Mouse (Mus musculus) heart, postnatal 10 days (tissue): Measurements from ENCODE around the gene Klk1. TPM values are rescaled to one million over a fixed set of nuclear protein-coding genes. Genes with fewer than 3 reads are reported as not detected.
A peak's percentile ranks its signal among the peaks of the same experiment; 100 is the strongest.
"Not testable (repeated sequence)": the region's sequence is repeated elsewhere in the genome, so short reads cannot be mapped to it uniquely, and the experiment has no call there.

Experiments
- DNase-seq, 2 experiments: peaks; one replicate each; pipeline ENCODE4 v3.0.0; 2021
- intact Hi-C: fragments of 180-260 bp; cut with DNase I; formaldehyde crosslinking; loops from one replicate; pipeline ENCODE4 v1.15.1; 2025
- total RNA-seq, 2 experiments: library from RNA; stranded (reverse); gene quantifications; 2 replicates each; pipeline ENCODE4 v1.2.3; 2021

The Klk1 gene
- total RNA-seq, 2 experiments from 2014 or later: not detected

DNA sequence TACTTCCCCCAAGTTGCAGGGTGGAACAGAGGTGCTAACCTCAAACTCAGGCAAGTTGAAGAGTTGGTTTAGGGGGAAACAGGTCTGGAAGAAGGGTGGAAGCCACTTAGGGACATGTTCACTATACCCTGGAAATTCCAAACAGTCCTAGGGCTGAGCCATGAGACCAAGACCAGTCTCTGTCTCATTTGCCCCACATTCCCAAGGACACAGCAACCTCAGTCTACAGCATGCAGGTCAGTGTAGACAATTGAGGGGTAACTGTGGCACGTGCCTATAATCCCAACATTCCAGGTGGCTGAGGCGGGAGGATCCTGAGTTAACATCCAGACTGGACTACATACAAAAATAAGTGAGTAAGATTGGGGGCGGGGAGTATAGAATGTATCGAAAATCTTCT, 24.1 kb downstream of the Klk1 start:
- no peak for DNase-seq
- intact Hi-C loops: loop anchor here (2.0 to 10.0 kb wide), 4 partner anchors 58 to 804 kb away; partner anchors contain the start of genes Cldnd2, Clec11a, Ctu1 and Etfb

DNA sequence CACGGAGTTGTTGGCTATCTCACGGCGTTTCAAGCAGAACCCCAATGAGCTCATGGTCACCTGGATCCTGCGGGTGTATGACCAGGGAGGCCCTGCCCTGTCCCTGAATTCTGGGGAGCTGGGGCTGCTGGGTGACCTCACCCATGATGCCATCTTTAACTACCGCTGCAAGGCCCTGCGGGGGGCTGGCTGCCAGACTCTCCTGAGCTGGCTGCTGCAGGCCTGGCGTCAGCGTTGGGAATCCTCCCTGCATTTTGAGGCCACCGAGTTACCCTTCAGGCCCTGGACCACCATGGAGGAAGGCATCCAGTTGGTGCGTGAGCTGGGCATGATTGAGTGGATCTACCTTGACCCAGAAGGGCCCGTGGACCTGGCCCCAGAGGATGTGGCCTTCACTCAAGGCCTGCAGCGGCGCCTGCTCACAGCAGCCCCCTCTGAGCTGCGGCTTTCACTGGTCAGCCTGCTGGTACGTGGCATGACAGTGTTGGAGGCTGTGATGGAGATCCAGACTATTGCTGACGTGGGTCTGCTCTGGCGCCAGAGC, 25.6 kb downstream of the Klk1 start:
- DNase-seq, intact Hi-C loops: not testable (repeated sequence)

GRCm38 (mm10) chr7:44253023-44253616, 28.0 kb downstream of the Klk1 start:
- intact Hi-C loops: no loop called here
- DNase-seq: no peak

DNA sequence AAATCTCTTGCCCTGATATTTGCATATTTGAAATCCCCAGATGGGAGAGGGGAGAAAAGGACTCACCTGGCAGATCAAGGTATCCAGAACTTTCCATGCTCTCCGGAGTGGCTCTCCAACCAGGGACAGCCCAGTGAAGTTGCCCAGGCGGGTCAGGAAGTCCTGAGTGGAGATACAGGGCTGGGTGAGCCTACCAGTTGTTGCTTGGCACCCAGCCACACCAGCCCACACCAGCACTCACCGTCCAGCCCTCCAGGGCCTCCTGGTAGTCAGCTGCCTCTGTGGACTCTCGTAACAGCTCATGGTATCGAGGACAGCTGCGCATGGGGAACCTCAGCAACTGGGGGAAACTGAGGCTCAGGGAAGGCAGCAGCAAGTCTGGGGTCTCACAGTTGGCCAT, 29.8 kb downstream of the Klk1 start:
- intact Hi-C loops: no loop called here
- DNase-seq: no peak

GRCm38 (mm10) chr7:44257278-44257677, 32.1 kb downstream of the Klk1 start, which contains the start of gene Acp4:
Gene Acp4, minus strand, starts transcription at chr7:44257378.
- intact Hi-C loops: no loop called here
- no peak for DNase-seq

GRCm38 (mm10) chr7:44260410-44260809, 35.2 kb downstream of the Klk1 start:
- intact Hi-C loops: loop anchor here (5.0 kb wide), 1 partner anchor 302 kb away; no protein-coding TSS in a partner anchor

DNA sequence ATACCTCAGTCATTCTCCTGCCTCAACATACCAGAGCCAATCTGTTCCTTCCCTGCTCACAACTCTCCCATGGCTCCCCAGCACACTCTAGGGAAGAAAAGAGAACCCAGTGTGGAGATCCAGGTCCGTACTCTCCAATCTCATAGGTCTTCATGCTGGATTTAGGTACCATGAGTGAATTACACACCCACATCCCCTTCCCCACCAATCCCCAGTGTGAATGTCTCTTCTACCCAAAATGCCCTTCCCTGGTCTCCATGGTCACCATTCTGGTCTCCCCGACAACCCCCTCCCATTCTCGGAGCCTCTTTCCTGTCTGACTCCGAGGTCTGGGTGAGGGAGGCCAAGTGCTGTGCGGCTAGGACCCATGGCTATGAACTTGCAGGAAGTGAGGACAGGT, 36.0 kb downstream of the Klk1 start, which contains the start of gene Gm15517:
Gene Gm15517, plus strand, starts transcription at position 301 of the 400 bp plus-strand sequence.
- intact Hi-C loops: loop anchor here (5.0 kb wide), 1 partner anchor 301 kb away; no protein-coding TSS in a partner anchor
- no peak for DNase-seq

More at GRCm38 (mm10) chr7:44260410-44260809, 35.2 kb downstream of the Klk1 start:
- DNase-seq: no peak

- DNase-seq: peak; percentile 94 to 98
- intact Hi-C loops: loop anchor here (1.0 to 5.0 kb wide), 4 partner anchors 56 to 299 kb away; no protein-coding TSS in a partner anchor
Measured at GRCm38 (mm10) chr7:44262791-44263643, 37.9 kb downstream of the Klk1 start.

GRCm38 (mm10) chr7:44268117-44268516, 43.0 kb downstream of the Klk1 start:
- intact Hi-C loops: no loop called here
- DNase-seq: no peak

- intact Hi-C loops: no loop called here
- no peak for DNase-seq
Measured at GRCm38 (mm10) chr7:44269397-44269796, 44.2 kb downstream of the Klk1 start.

DNA sequence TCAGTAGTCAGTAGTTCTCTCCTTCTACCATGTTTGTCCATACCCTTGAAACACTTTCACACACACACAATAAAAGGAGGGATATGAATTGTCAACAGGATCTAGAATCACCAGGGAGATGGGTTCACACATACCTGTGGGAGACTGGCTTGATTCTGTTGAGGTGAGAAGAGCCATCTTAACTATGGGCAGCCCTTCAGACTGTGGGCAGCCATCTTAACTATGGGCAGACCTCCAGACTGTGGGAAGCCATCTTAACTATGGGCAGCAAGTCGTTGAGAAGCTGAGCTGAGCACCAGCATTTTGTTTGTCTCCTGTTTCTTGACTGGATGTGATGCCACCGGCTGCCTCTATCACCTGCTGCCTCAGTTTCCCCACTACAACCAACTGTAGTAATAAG, 46.1 kb downstream of the Klk1 start:
- DNase-seq: no peak
- intact Hi-C loops: no loop called here

GRCm38 (mm10) chr7:44272546-44272945, 47.4 kb downstream of the Klk1 start:
- intact Hi-C loops: no loop called here
- DNase-seq: no peak

- intact Hi-C loops: no loop called here
- DNase-seq: no peak
Measured at GRCm38 (mm10) chr7:44273446-44273845, 48.3 kb downstream of the Klk1 start.

DNA sequence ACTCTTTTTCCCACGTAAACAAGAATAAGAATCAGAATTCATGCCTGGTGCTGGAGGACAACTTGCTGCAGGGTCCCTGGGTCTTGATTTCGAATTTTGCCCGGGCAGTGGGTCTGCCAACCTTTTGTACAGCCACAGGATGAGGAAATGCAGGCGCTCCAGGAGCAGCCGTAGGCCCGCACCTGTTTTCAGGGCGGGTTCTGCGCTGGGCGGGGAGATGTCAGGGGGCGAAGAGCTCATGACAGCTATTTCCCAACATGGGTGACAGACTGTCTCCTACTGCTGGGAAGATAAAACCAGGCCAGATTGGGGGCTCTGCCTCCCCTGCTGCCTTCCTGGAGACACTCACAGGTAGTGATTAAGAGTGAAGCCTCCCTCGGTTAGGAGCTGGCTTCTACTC, 48.9 kb downstream of the Klk1 start:
- intact Hi-C loops: no loop called here
- no peak for DNase-seq

- intact Hi-C loops: no loop called here
- DNase-seq: no peak
Measured at GRCm38 (mm10) chr7:44275546-44275945, 50.4 kb downstream of the Klk1 start.

DNA sequence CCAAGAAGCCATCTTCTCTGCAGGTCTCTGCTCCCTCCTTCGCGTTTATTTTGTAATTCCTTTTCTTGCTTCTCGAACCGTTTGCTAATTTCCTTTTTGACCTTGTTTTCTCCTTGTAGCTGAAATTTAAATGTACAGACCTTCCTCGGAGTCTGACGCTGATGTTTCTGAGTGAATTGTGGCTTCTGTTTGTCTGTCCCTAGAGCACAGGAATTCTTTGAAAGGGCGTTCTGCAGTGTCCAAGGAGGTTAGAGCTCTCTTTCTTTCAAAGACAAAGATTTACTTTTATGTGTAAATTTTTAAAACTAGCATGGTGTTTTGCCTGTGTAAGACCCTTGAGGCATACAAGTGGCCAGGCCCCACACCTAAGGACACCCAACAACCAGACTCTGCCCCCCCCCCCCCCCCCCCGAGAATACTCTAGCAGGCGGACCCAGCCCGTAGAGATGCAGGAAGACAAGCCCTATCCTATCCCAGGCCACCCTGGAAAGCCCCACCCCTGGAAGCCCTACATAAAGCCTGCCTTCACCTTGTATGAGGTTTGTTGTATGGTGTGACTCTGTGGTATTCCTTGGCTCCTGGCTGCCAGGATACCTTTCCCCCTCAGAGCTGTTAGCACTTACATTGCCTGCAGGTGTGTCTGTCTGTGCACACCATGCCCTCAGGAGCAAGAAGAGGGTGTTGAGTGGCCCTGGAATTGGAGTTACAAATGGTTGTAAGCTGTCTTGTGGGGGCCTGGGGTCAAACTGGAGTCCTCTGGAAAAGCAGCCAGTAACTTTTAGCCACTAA, 51.5 kb downstream of the Klk1 start:
- DNase-seq: no peak
- intact Hi-C loops: no loop called here

GRCm38 (mm10) chr7:44277250-44277622, 52.1 kb downstream of the Klk1 start:
- intact Hi-C loops: no loop called here
- peak in 1 of 2 experiments; percentile 13 for DNase-seq
